Mouse (Mus musculus): ENCODE results near the gene Nebl. TPM values are rescaled to one million over a fixed set of nuclear protein-coding genes. Genes with fewer than 3 reads are reported as not detected.
"Not testable (repeated sequence)": the region's sequence is repeated elsewhere in the genome, so short reads cannot be mapped to it uniquely, and the experiment has no call there.

Gene Nebl
- polyA plus RNA-seq, 1 experiment from 2014 or later: 168 TPM

DNA sequence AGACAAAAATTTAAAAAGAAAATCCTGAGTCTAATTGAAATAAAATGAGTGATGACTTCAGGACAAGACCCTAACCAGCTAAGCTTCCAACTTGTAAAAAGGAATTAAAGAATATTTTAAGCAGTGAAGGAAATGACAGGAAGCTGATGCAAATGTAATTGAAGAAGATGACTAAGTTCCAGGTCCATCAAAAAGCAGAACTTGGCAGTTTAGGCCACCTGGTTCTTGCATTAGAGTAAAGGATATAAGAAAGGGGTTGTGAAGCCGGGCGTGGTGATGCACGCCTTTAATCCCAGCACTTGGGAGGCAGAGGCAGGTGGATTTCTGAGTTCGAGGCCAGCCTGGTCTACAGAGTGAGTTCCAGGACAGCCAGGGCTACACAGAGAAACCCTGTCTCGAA is 436.0 kb downstream of the Nebl start:
- not testable (repeated sequence) for DNase-seq (ENCODE audit: low spot score)

Small RNA genes within 50 kb of the gene (microRNA-seq; reads per million reads assigned to microRNA genes)
- gene Mir6419 (ENCODE audit: borderline number of aligned reads): not detected
